Mouse (Mus musculus) MEL (cell line): Measurements from ENCODE around the gene Tmem132d. TPM values are rescaled to one million over a fixed set of nuclear protein-coding genes. Genes with fewer than 3 reads are reported as not detected.
"Not testable (repeated sequence)": the region's sequence is repeated elsewhere in the genome, so short reads cannot be mapped to it uniquely, and the experiment has no call there.

ENCODE experiments used
- DNase-seq: peaks from one replicate; pipeline ENCODE4 v3.0.0; 2011; ENCODE audit warnings: low read depth, low spot score
- H3K27ac ChIP-seq: 2 replicates; pipeline ENCODE4 v1.5.1; 2012; ENCODE audit warnings: low read depth, mild to moderate bottlenecking, control low read depth, low read length, moderate library complexity; ENCODE audit not compliant: control insufficient read depth
- H3K27me3 ChIP-seq, 2 experiments: fragments of 150-350 bp in 1 of 2; sonication (generic) in 1 of 2; 2 replicates each; pipeline ENCODE4 v1.6.1; 2012; ENCODE audit warnings: low read length in 2 of 2, mild to moderate bottlenecking in 2 of 2, improper control_type of control experiment in 1 of 2, moderate library complexity in 1 of 2; ENCODE audit not compliant: insufficient read depth in 2 of 2, control insufficient read depth in 1 of 2
- H3K36me3 ChIP-seq, 2 experiments: 2 replicates each; pipeline ENCODE4 v1.6.1; 2012 to 2014; ENCODE audit warnings: low read length in 2 of 2, improper control_type of control experiment in 1 of 2, inconsistent platforms in 1 of 2, mild to moderate bottlenecking in 1 of 2; ENCODE audit not compliant: insufficient read depth in 2 of 2, control insufficient read depth in 1 of 2
- H3K4me1 ChIP-seq, 2 experiments: fragments of 150-350 bp in 1 of 2; sonication (generic) in 1 of 2; 2 replicates each; pipeline ENCODE4 v1.6.1; 2012; ENCODE audit warnings: low read length in 2 of 2, improper control_type of control experiment in 1 of 2, mild to moderate bottlenecking in 1 of 2; ENCODE audit not compliant: insufficient read depth in 2 of 2, control insufficient read depth in 1 of 2
- H3K4me3 ChIP-seq, 2 experiments: fragments of 150-350 bp in 1 of 2; sonication (generic) in 1 of 2; 2 replicates each; pipeline ENCODE4 v1.5.1; 2012; ENCODE audit warnings: low read depth in 2 of 2, low read length in 2 of 2, mild to moderate bottlenecking in 2 of 2, moderate library complexity in 2 of 2, control low read depth in 1 of 2, improper control_type of control experiment in 1 of 2; ENCODE audit not compliant: control insufficient read depth in 1 of 2, insufficient read depth in 1 of 2
- H3K79me2 ChIP-seq: 2 replicates; pipeline ENCODE4 v1.6.1; 2012; ENCODE audit warnings: mild to moderate bottlenecking, low read length, moderate library complexity; ENCODE audit not compliant: control insufficient read depth, poor library complexity, insufficient read depth
- H3K9ac ChIP-seq: 2 replicates; pipeline ENCODE4 v1.6.1; 2012; ENCODE audit warnings: low read depth, mild to moderate bottlenecking, control low read depth, low read length, moderate library complexity; ENCODE audit not compliant: control insufficient read depth, poor library complexity, severe bottlenecking
- H3K9me3 ChIP-seq: fragments of 150-350 bp; sonication (generic); replicated peaks from 2 replicates; pipeline ENCODE4 v1.6.1; 2012; ENCODE audit warnings: mild to moderate bottlenecking, low read length, improper control_type of control experiment, moderate library complexity; ENCODE audit not compliant: insufficient read depth
- CTCF ChIP-seq, 3 experiments: IDR thresholded peaks in 2 of 3; conservative IDR thresholded peaks in 1 of 3; 2 replicates each; pipeline ENCODE4 v1.5.1; 2011 to 2012; ENCODE audit warnings: low read length in 3 of 3, low read depth in 2 of 3, mild to moderate bottlenecking in 2 of 3, improper control_type of control experiment in 1 of 3, inconsistent platforms in 1 of 3, mixed read lengths in 1 of 3, moderate library complexity in 1 of 3; ENCODE audit not compliant: control insufficient read depth in 1 of 3, insufficient read depth in 1 of 3, poor library complexity in 1 of 3, severe bottlenecking in 1 of 3
- GABPA ChIP-seq: IDR thresholded peaks from 2 replicates; pipeline ENCODE4 v1.6.1; 2012; ENCODE audit warnings: low read depth, mild to moderate bottlenecking, inconsistent platforms, low read length, improper control_type of control experiment, moderate library complexity
- JUND ChIP-seq: IDR thresholded peaks from 2 replicates; pipeline ENCODE4 v1.6.1; 2011; ENCODE audit warnings: low read depth, mild to moderate bottlenecking, improper control_type of control experiment, low read length
- MAFK ChIP-seq: IDR thresholded peaks from 2 replicates; pipeline ENCODE4 v1.6.1; 2011; ENCODE audit warnings: low read depth, mild to moderate bottlenecking, low read length, improper control_type of control experiment, borderline replicate concordance
- MAX ChIP-seq: IDR thresholded peaks from 2 replicates; pipeline ENCODE4 v1.6.1; 2011; ENCODE audit warnings: low read length, improper control_type of control experiment
- MXI1 ChIP-seq: IDR thresholded peaks from 2 replicates; pipeline ENCODE4 v1.6.1; 2011; ENCODE audit warnings: mild to moderate bottlenecking, low read depth, low read length, improper control_type of control experiment
- POLR2A ChIP-seq, 2 experiments: IDR thresholded peaks; 2 replicates each; pipeline ENCODE4 v1.6.1; 2011 to 2012; ENCODE audit warnings: low read length in 2 of 2, mild to moderate bottlenecking in 2 of 2, control low read depth in 1 of 2, improper control_type of control experiment in 1 of 2, low read depth in 1 of 2, moderate library complexity in 1 of 2; ENCODE audit not compliant: control insufficient read depth in 1 of 2, insufficient read depth in 1 of 2, poor library complexity in 1 of 2
- POLR2AphosphoS2 ChIP-seq: IDR thresholded peaks from 2 replicates; pipeline ENCODE4 v1.6.1; 2011; ENCODE audit warnings: low read length, improper control_type of control experiment
- RAD21 ChIP-seq: IDR thresholded peaks from 2 replicates; pipeline ENCODE4 v1.6.1; 2011; ENCODE audit warnings: mild to moderate bottlenecking, low read depth, low read length, improper control_type of control experiment
- USF1 ChIP-seq: IDR thresholded peaks from 2 replicates; pipeline ENCODE4 v1.6.1; 2014; ENCODE audit warnings: low read depth, mild to moderate bottlenecking, inconsistent platforms, low read length, improper control_type of control experiment, moderate library complexity
- ZC3H11A ChIP-seq: IDR thresholded peaks from 2 replicates; pipeline ENCODE4 v1.6.1; 2012; ENCODE audit warnings: low read depth, mild to moderate bottlenecking, inconsistent platforms, low read length, improper control_type of control experiment
- ZKSCAN1 ChIP-seq: IDR thresholded peaks from 2 replicates; pipeline ENCODE4 v1.6.1; 2012; ENCODE audit warnings: low read depth, mild to moderate bottlenecking, inconsistent platforms, low read length, improper control_type of control experiment, moderate library complexity
- ZNF384 ChIP-seq: IDR thresholded peaks from 2 replicates; pipeline ENCODE4 v1.6.1; 2012; ENCODE audit warnings: low read depth, mild to moderate bottlenecking, inconsistent platforms, low read length, improper control_type of control experiment
- polyA plus RNA-seq, 2 experiments: library from polyadenylated mRNA; stranded (reverse) in 1 of 2; unstranded in 1 of 2; fragments of >175 nt in 1 of 2; fragments of >200 nt in 1 of 2; gene quantifications; 2 replicates each; pipeline versions ENCODE4 v1.2.1 to v1.2.4; 2012; ENCODE audit warnings: low replicate concordance in 2 of 2, low read depth in 1 of 2; ENCODE audit not compliant: insufficient read length in 2 of 2, insufficient read depth in 1 of 2, missing spikeins in 1 of 2
- total RNA-seq: library from RNA; depleted of rRNA; stranded (reverse); fragments of 300-350 nt; gene quantifications from 2 replicates; pipeline ENCODE4 v1.2.3, GENCODE M21; 2012; rRNA removed

The Tmem132d gene
- total and polyA plus RNA-seq, 3 experiments: not detected

DNA sequence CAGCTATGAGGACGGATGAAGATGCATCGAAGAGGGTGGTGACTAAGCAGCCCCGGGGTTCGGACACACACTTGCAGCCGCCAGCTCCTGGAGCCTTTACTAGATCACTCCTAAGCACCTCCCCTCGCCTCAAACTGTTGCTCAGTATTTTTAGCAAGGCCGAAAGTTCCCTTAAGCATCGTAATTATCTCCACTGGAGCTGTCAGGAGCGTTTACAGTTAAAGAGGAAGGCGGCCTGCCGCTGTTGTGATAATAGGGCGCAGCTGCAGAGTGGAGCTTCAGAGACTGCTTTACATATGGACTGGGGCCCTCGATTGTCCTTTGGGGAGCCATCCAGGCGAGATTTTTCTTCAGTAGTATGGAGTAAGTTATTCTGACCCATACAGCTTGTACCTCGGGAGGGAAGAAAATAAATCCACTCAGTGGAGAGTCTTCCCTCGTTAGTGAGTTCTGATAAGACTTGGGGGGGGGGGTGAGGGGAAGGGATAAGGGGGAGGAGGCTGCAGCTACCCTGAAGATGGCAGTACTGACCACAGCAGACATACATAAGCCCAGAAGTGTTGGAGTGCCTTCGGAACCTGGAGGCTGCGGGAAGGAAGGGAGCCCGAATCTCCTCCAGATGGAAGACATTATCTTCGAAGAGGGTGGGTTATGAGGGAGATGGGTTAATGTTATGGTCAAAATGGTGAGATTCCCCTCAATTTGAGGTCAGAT lies 681.5 kb downstream of the Tmem132d start (continued):
- TF ChIP-seq MAFK (no peak), MAX (no peak), POLR2A (IDR thresholded peaks at IDR 0.05; ENCODE audit: control insufficient read depth in 1 of 2, insufficient read depth in 1 of 2, low read depth in 1 of 2, low read length in 2 of 2, poor library complexity in 1 of 2) (peak in 1 of 2 experiments; percentile 59; a peak in 1 of 4 replicates), JUND (no peak)

DNA sequence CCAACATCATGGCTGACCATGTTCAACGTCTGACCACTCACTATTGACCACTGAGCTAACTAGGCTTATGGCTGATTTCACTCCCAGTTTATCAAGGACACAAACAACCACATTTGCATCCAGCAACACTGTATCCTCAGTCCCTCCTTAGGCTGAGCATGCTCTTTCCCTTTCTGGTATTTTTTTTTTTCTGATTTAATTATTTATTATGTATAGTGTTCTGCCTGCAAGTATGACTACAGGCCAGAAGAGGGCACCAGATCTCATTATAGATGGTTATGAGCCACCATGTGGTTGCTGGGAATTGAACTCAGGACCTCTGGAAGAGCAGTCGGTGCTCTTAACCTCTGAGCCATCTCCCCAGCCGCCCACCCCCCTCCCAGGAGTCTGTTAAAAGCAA lies 683.3 kb downstream of the Tmem132d start:
- not testable (repeated sequence) for H3K9me3 ChIP-seq, H3K79me2 ChIP-seq, H3K4me1 ChIP-seq, H3K27ac ChIP-seq, H3K27me3 ChIP-seq
- TF ChIP-seq ZNF384 (peak; percentile 51), CTCF (IDR thresholded peaks at IDR 0.05 in 2 of 3, conservative IDR thresholded peaks at IDR 0.05 in 1 of 3; ENCODE audit: control insufficient read depth in 1 of 3, insufficient read depth in 1 of 3, low read depth in 2 of 3, low read length in 3 of 3, poor library complexity in 1 of 3, severe bottlenecking in 1 of 3) (peak in 1 of 3 experiments; percentile 16; a peak in 1 of 6 replicates)
- TF ChIP-seq, all 39 proteins: peak for 2; not testable (repeated sequence) for 37
- not testable (repeated sequence) for H3K36me3 ChIP-seq, H3K9ac ChIP-seq, H3K4me3 ChIP-seq, DNase-seq

DNA sequence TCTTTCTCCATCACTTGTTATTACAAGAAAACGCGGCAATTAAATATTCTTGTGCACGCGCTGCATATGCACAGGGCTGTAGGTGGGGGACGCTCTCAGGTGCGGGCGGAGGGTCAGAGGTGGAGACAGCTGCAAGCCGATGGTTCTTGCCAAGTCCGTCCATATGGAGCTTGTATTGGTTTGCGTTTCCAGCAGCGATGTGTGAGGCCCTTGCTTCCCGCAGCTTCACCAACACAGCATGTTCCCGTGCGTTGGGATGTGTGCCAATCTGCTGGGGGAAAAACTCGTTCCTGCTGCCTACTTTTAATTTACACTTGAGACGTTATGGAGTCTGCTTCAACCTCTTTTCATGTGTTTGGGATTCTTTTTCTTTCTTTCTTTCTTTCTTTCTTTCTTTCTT lies 691.5 kb downstream of the Tmem132d start:
- no peaks in the 10 kb centered on the region for H3K9me3 ChIP-seq
- no peak overlapping the region for H3K27ac ChIP-seq
- no peaks in the 10 kb centered on the region for H3K27me3 ChIP-seq

More for the DNA sequence above, 691.5 kb downstream of the Tmem132d start:
- H3K79me2 ChIP-seq: no peaks in the 10 kb centered on the region
- no peak for DNase-seq
- no peak overlapping the region for H3K4me3 ChIP-seq
- H3K9ac ChIP-seq: no peak overlapping the region
- TF ChIP-seq POLR2AphosphoS2 (no peak), ZNF384 (no peak), MXI1 (no peak), ZC3H11A (no peak), GABPA (no peak), ZKSCAN1 (no peak), USF1 (no peak), CTCF (IDR thresholded peaks at IDR 0.05 in 2 of 3, conservative IDR thresholded peaks at IDR 0.05 in 1 of 3; ENCODE audit: control insufficient read depth in 1 of 3, insufficient read depth in 1 of 3, low read depth in 2 of 3, low read length in 3 of 3, poor library complexity in 1 of 3, severe bottlenecking in 1 of 3) (no peak), RAD21 (no peak)
- TF ChIP-seq, all 39 proteins: peak for 0
- H3K36me3 ChIP-seq: no peaks in the 10 kb centered on the region
- H3K4me1 ChIP-seq: no peaks in the 10 kb centered on the region

Other genes with a start within 250 kb of the Tmem132d start
- gene Fzd10, start 167.8 kb upstream of the Tmem132d start, total RNA-seq: not detected in 2 replicates
- not detected for gene Fzd10, start 167.8 kb upstream of the Tmem132d start, polyA plus RNA-seq